Mouse (Mus musculus) neural tube, embryonic 11.5 days (tissue): Measurements from ENCODE around the gene Arpc4. TPM values are rescaled to one million over a fixed set of nuclear protein-coding genes. Genes with fewer than 3 reads are reported as not detected.
A peak's percentile ranks its signal among the peaks of the same experiment; 100 is the strongest.

Experiments used
- ATAC-seq: fragments of 200-750 bp; cut with Nextera tagmentation; 2 replicates; pipeline ENCODE4 v1.8.0; 2017; ENCODE audit warnings: moderate number of reproducible peaks, mild to moderate bottlenecking, moderate TSS enrichment, moderate library complexity; ENCODE audit not compliant: insufficient read depth, low FRiP score, low TSS enrichment
- DNase-seq: peaks from one replicate; pipeline ENCODE4 v3.0.0-alpha.2; 2015; ENCODE audit warnings: low spot score
- H3K27ac ChIP-seq: fragments of 300-500 bp; sonication (generic); 2 replicates; pipeline ENCODE4 v1.5.1; 2014; ENCODE audit warnings: low read depth, mild to moderate bottlenecking, low read length
- H3K27me3 ChIP-seq: fragments of 300-500 bp; sonication (generic); 2 replicates; pipeline ENCODE4 v1.6.1; 2014; ENCODE audit warnings: mild to moderate bottlenecking, low read length, mixed read lengths; ENCODE audit not compliant: control insufficient read depth, insufficient read depth
- H3K36me3 ChIP-seq: fragments of 300-500 bp; sonication (generic); 2 replicates; pipeline ENCODE4 v1.6.1; 2014; ENCODE audit warnings: mild to moderate bottlenecking, low read length, moderate library complexity, mixed read lengths; ENCODE audit not compliant: control insufficient read depth, insufficient read depth
- H3K4me1 ChIP-seq: fragments of 300-500 bp; sonication (generic); 2 replicates; pipeline ENCODE4 v1.6.1; 2014; ENCODE audit warnings: low read length, mixed read lengths; ENCODE audit not compliant: control insufficient read depth, insufficient read depth
- H3K4me2 ChIP-seq: fragments of 300-500 bp; sonication (generic); 2 replicates; pipeline ENCODE4 v1.6.1; 2014; ENCODE audit warnings: low read depth, mild to moderate bottlenecking, moderate library complexity
- H3K4me3 ChIP-seq: fragments of 300-500 bp; sonication (generic); 2 replicates; pipeline ENCODE4 v1.5.1; 2014; ENCODE audit warnings: low read depth, low read length
- H3K9ac ChIP-seq: fragments of 300-500 bp; sonication (generic); 2 replicates; pipeline ENCODE4 v1.6.1; 2014; ENCODE audit warnings: mild to moderate bottlenecking, low read length
- H3K9me3 ChIP-seq: fragments of 300-500 bp; sonication (generic); 2 replicates; pipeline ENCODE4 v1.6.1; 2016; ENCODE audit warnings: low read length; ENCODE audit not compliant: control insufficient read depth
- WGBS: fragments of 180-500 bp; shearing (Covaris S2); extraction: QIAGEN DNeasy Blood & Tissue Kit; methylation state at CpG from one replicate; pipeline ENCODE4 v1.1.7; 2014; 5-methylcytosine and 5-hydroxymethylcytosine counted together
- polyA plus RNA-seq: library from polyadenylated mRNA; unstranded; fragments of >200 nt; fragmentation: Nextera tagmentation; extraction: Ambion mirVana; gene quantifications from 2 replicates; pipeline ENCODE4 v1.2.1, GENCODE M21; 2014

Arpc4 gene
- polyA plus RNA-seq, 1 experiment from 2014 or later, result 215 TPM

- 26% methylated on average over 10 of the region's 10 CpGs for WGBS
- Histone ChIP-seq H3K4me3 (peak overlapping the region; percentile 47), H3K27me3 (no peaks in the 10 kb centered on the region), H3K4me2 (peak overlapping the region; percentile 81), H3K36me3 (peaks cover 17% of the 10 kb centered on the region), H3K9ac (peak overlapping the region; percentile 75), H3K4me1 (peaks cover 5% of the 10 kb centered on the region; the same call in 1 of the 2 replicates), H3K9me3 (no peaks in the 10 kb centered on the region), H3K27ac (peak overlapping the region; percentile 62)
- ATAC-seq, result peak; percentile 20; the same call in 1 of the 2 replicates
- no peak for DNase-seq
Measured at GRCm38 (mm10) chr6:113392015-113392386, 14.1 kb downstream of the Arpc4 start.

GRCm38 (mm10) chr6:113392387-113393071, 14.6 kb downstream of the Arpc4 start:
- peak overlapping the region; percentile 62 for H3K27ac ChIP-seq
- H3K4me1 ChIP-seq, result peaks cover 5% of the 10 kb centered on the region; the same call in 1 of the 2 replicates
- no peaks in the 10 kb centered on the region for H3K27me3 ChIP-seq
- WGBS, result under 1% methylated on average over 46 of the region's 51 CpGs
- no peaks in the 10 kb centered on the region for H3K9me3 ChIP-seq
- H3K4me3 ChIP-seq, result peak overlapping the region; percentile 47
- H3K4me2 ChIP-seq, result peak overlapping the region; percentile 81
- H3K9ac ChIP-seq, result peak overlapping the region; percentile 75
- ATAC-seq (peak; percentile 90), DNase-seq (peak; percentile 78)
- peaks cover 15% of the 10 kb centered on the region for H3K36me3 ChIP-seq

- ATAC-seq (no peak), DNase-seq (no peak)
- Histone ChIP-seq H3K27me3 (no peaks in the 10 kb centered on the region), H3K36me3 (peaks cover 9% of the 10 kb centered on the region), H3K27ac (no peak overlapping the region), H3K4me2 (no peak overlapping the region), H3K9ac (no peak overlapping the region), H3K4me3 (no peak overlapping the region), H3K9me3 (no peaks in the 10 kb centered on the region), H3K4me1 (peaks cover 5% of the 10 kb centered on the region; the same call in 1 of the 2 replicates)
- WGBS, result 91% methylated on average over 6 of the region's 6 CpGs
Measured at GRCm38 (mm10) chr6:113393951-113394350, 16.0 kb downstream of the Arpc4 start.

GRCm38 (mm10) chr6:113394811-113395210, 16.9 kb downstream of the Arpc4 start:
- peaks cover 5% of the 10 kb centered on the region; the same call in 1 of the 2 replicates for H3K4me1 ChIP-seq
- no peak overlapping the region for H3K9ac ChIP-seq
- H3K27ac ChIP-seq, result no peak overlapping the region
- 90% methylated on average over 11 of the region's 11 CpGs for WGBS
- no peak for ATAC-seq
- no peak overlapping the region for H3K4me2 ChIP-seq
- no peaks in the 10 kb centered on the region for H3K27me3 ChIP-seq
- DNase-seq, result no peak
- H3K36me3 ChIP-seq, result peaks cover 2% of the 10 kb centered on the region; the same call in 1 of the 2 replicates
- no peak overlapping the region for H3K4me3 ChIP-seq
- no peaks in the 10 kb centered on the region for H3K9me3 ChIP-seq

- Histone ChIP-seq H3K4me3 (no peak overlapping the region), H3K4me2 (no peak overlapping the region), H3K36me3 (no peaks in the 10 kb centered on the region; the same call in 1 of the 2 replicates), H3K27me3 (no peaks in the 10 kb centered on the region), H3K9me3 (no peaks in the 10 kb centered on the region), H3K27ac (no peak overlapping the region), H3K4me1 (peaks cover 5% of the 10 kb centered on the region; the same call in 1 of the 2 replicates), H3K9ac (no peak overlapping the region)
- DNase-seq, result no peak
- WGBS, result 94% methylated on average over 6 of the region's 6 CpGs
- no peak for ATAC-seq
Measured at GRCm38 (mm10) chr6:113395501-113395900, 17.6 kb downstream of the Arpc4 start.

GRCm38 (mm10) chr6:113396270-113397030, 18.5 kb downstream of the Arpc4 start:
- WGBS, result 85% methylated on average over 10 of the region's 10 CpGs
- Histone ChIP-seq H3K4me1 (peaks cover 5% of the 10 kb centered on the region; the same call in 1 of the 2 replicates), H3K9ac (no peak overlapping the region), H3K4me2 (no peak overlapping the region), H3K4me3 (no peak overlapping the region), H3K27me3 (no peaks in the 10 kb centered on the region), H3K36me3 (no peaks in the 10 kb centered on the region), H3K27ac (no peak overlapping the region), H3K9me3 (no peaks in the 10 kb centered on the region)
- no peak for ATAC-seq
- DNase-seq, result no peak

- H3K9me3 ChIP-seq, result no peaks in the 10 kb centered on the region
- no peak for DNase-seq
- no peak overlapping the region for H3K4me3 ChIP-seq
- no peak overlapping the region for H3K27ac ChIP-seq
- no peaks in the 10 kb centered on the region for H3K36me3 ChIP-seq
- no peak for ATAC-seq
- H3K9ac ChIP-seq, result no peak overlapping the region
- no peaks in the 10 kb centered on the region for H3K4me1 ChIP-seq
- no peak overlapping the region for H3K4me2 ChIP-seq
- H3K27me3 ChIP-seq, result no peaks in the 10 kb centered on the region
- 93% methylated on average over 13 of the region's 13 CpGs for WGBS
Measured at GRCm38 (mm10) chr6:113402094-113402493, 24.2 kb downstream of the Arpc4 start.

- no peaks in the 10 kb centered on the region for H3K4me1 ChIP-seq
- no peak overlapping the region for H3K27ac ChIP-seq
- H3K9ac ChIP-seq, result no peak overlapping the region
- no peaks in the 10 kb centered on the region for H3K36me3 ChIP-seq
- DNase-seq (no peak), ATAC-seq (no peak)
- no peak overlapping the region for H3K4me2 ChIP-seq
- WGBS, result 74% methylated on average over 12 of the region's 12 CpGs
- H3K27me3 ChIP-seq, result no peaks in the 10 kb centered on the region
- no peak overlapping the region for H3K4me3 ChIP-seq
- no peaks in the 10 kb centered on the region for H3K9me3 ChIP-seq
Measured at GRCm38 (mm10) chr6:113404649-113405448, 26.9 kb downstream of the Arpc4 start.
